Mouse (Mus musculus) CH12.LX (cell line): ENCODE measurements around the gene Bves. TPM values are rescaled to one million over a fixed set of nuclear protein-coding genes. Genes with fewer than 3 reads are reported as not detected.
"Not testable (repeated sequence)": the region's sequence is repeated elsewhere in the genome, so short reads cannot be mapped to it uniquely, and the experiment has no call there.

Experiments used
- DNase-seq: peaks from one replicate; pipeline ENCODE4 v3.0.0-alpha.2; 2013; ENCODE audit errors: extremely low read depth
- H3K27ac ChIP-seq: 2 replicates; pipeline ENCODE4 v1.5.1; 2012; ENCODE audit warnings: low read depth, mild to moderate bottlenecking, control low read depth, moderate library complexity; ENCODE audit not compliant: insufficient read depth
- H3K27me3 ChIP-seq: replicated peaks from 2 replicates; pipeline ENCODE3; 2012; ENCODE audit warnings: inconsistent platforms
- H3K36me3 ChIP-seq, 2 experiments: replicated peaks in 1 of 2; 2 replicates each; pipeline versions ENCODE3 to v1.6.1; 2012; ENCODE audit warnings: inconsistent platforms in 1 of 2, low read length in 1 of 2, mild to moderate bottlenecking in 1 of 2, mixed read lengths in 1 of 2, moderate library complexity in 1 of 2; ENCODE audit not compliant: control insufficient read depth in 1 of 2, insufficient read depth in 1 of 2
- H3K4me1 ChIP-seq, 2 experiments: 2 replicates each; pipeline ENCODE4 v1.6.1; 2012; ENCODE audit warnings: inconsistent platforms in 1 of 2, moderate library complexity in 1 of 2; ENCODE audit not compliant: insufficient read depth in 2 of 2, control insufficient read depth in 1 of 2
- H3K4me2 ChIP-seq: 2 replicates; pipeline ENCODE4 v1.6.1; 2012; ENCODE audit warnings: low read depth, mild to moderate bottlenecking, control low read depth; ENCODE audit not compliant: poor library complexity, insufficient read depth, severe bottlenecking
- H3K4me3 ChIP-seq, 3 experiments: fragments of 150-350 bp in 1 of 3; sonication (generic) in 1 of 3; replicated peaks in 1 of 3; 2 replicates each; pipeline versions ENCODE3 to v1.5.1; 2011 to 2012; ENCODE audit warnings: low read depth in 2 of 3, low read length in 2 of 3, mild to moderate bottlenecking in 2 of 3, moderate library complexity in 2 of 3, control low read depth in 1 of 3, improper control_type of control experiment in 1 of 3, inconsistent platforms in 1 of 3, mixed read lengths in 1 of 3; ENCODE audit not compliant: poor library complexity in 1 of 3
- H3K79me2 ChIP-seq: replicated peaks from 2 replicates; pipeline ENCODE4 v1.6.1; 2012; ENCODE audit warnings: mild to moderate bottlenecking, moderate library complexity; ENCODE audit not compliant: control insufficient read depth, poor library complexity, insufficient read depth, severe bottlenecking; ENCODE audit errors: extremely low read depth
- H3K9ac ChIP-seq: 2 replicates; pipeline ENCODE4 v1.6.1; 2012; ENCODE audit warnings: low read depth, mild to moderate bottlenecking, control low read depth, moderate library complexity; ENCODE audit not compliant: insufficient read depth
- H3K9me3 ChIP-seq: replicated peaks from 2 replicates; pipeline ENCODE3; 2012; ENCODE audit warnings: low read length, inconsistent platforms, mixed read lengths
- BHLHE40 ChIP-seq: IDR thresholded peaks from 2 replicates; pipeline ENCODE4 v1.6.1; 2011; ENCODE audit warnings: mild to moderate bottlenecking, low read depth, low read length, improper control_type of control experiment
- CHD2 ChIP-seq: IDR thresholded peaks from 2 replicates; pipeline ENCODE4 v1.6.1; 2011; ENCODE audit warnings: low read length, improper control_type of control experiment
- CTCF ChIP-seq, 2 experiments: IDR thresholded peaks in 1 of 2; conservative IDR thresholded peaks in 1 of 2; 2 replicates each; pipeline ENCODE4 v1.5.1; 2011 to 2012; ENCODE audit warnings: low read depth in 2 of 2, low read length in 2 of 2, improper control_type of control experiment in 1 of 2, inconsistent platforms in 1 of 2, mild to moderate bottlenecking in 1 of 2, moderate library complexity in 1 of 2
- E2F4 ChIP-seq: IDR thresholded peaks from 2 replicates; pipeline ENCODE4 v1.6.1; 2011; ENCODE audit warnings: low read depth, low read length, improper control_type of control experiment; ENCODE audit not compliant: insufficient replicate concordance
- ETS1 ChIP-seq: conservative IDR thresholded peaks from 2 replicates; pipeline ENCODE4 v1.6.1; 2012; ENCODE audit warnings: low read depth, mild to moderate bottlenecking, inconsistent platforms, low read length, improper control_type of control experiment, moderate library complexity
- JUN ChIP-seq: IDR thresholded peaks from 2 replicates; pipeline ENCODE4 v1.6.1; 2011; ENCODE audit warnings: low read depth, mild to moderate bottlenecking, low read length, improper control_type of control experiment, moderate library complexity; ENCODE audit not compliant: insufficient read depth
- JUND ChIP-seq: conservative IDR thresholded peaks from 2 replicates; pipeline ENCODE4 v1.6.1; 2011; ENCODE audit warnings: low read depth, low read length, improper control_type of control experiment
- KAT2A ChIP-seq: IDR thresholded peaks from 2 replicates; pipeline ENCODE4 v1.6.1; 2012; ENCODE audit warnings: low read length, improper control_type of control experiment, inconsistent platforms; ENCODE audit not compliant: insufficient replicate concordance
- MAX ChIP-seq: IDR thresholded peaks from 2 replicates; pipeline ENCODE4 v1.6.1; 2011; ENCODE audit warnings: low read length, improper control_type of control experiment
- MAZ ChIP-seq: IDR thresholded peaks from 2 replicates; pipeline ENCODE4 v1.6.1; 2012; ENCODE audit warnings: low read depth, mild to moderate bottlenecking, inconsistent platforms, low read length, improper control_type of control experiment, moderate library complexity
- MYC ChIP-seq: IDR thresholded peaks from 2 replicates; pipeline ENCODE4 v1.6.1; 2011; ENCODE audit warnings: low read depth, mild to moderate bottlenecking, improper control_type of control experiment, low read length
- RAD21 ChIP-seq: IDR thresholded peaks from 2 replicates; pipeline ENCODE4 v1.6.1; 2011; ENCODE audit warnings: low read depth, mild to moderate bottlenecking, low read length, improper control_type of control experiment, moderate library complexity
- SIN3A ChIP-seq: IDR thresholded peaks from 2 replicates; pipeline ENCODE4 v1.6.1; 2012; ENCODE audit warnings: low read length, improper control_type of control experiment, inconsistent platforms
- USF2 ChIP-seq: conservative IDR thresholded peaks from 2 replicates; pipeline ENCODE4 v1.6.1; 2011; ENCODE audit warnings: low read depth, low read length, improper control_type of control experiment
- ZKSCAN1 ChIP-seq: IDR thresholded peaks from 2 replicates; pipeline ENCODE4 v1.6.1; 2012; ENCODE audit warnings: low read depth, inconsistent platforms, low read length, improper control_type of control experiment, borderline replicate concordance
- ZNF384 ChIP-seq: IDR thresholded peaks from 2 replicates; pipeline ENCODE4 v1.6.1; 2012; ENCODE audit warnings: low read depth, low read length, improper control_type of control experiment, inconsistent platforms
- dilution Hi-C: fragments of 300-500 bp; cut with MboI; formaldehyde crosslinking; loops from 2 replicates; pipeline ENCODE4 v1.14.3; 2020; ENCODE audit warnings: low sequenced_read_pairs; ENCODE audit not compliant: extremely low pct_unique_long_range_greater_than_20kb, extremely low pct_ligation_motif_present
- in situ Hi-C: fragments of 300-500 bp; cut with MboI; formaldehyde crosslinking; loops from 3 replicates; pipeline ENCODE4 v1.14.3; 2019; ENCODE audit warnings: low sequenced_read_pairs, low pct_ligation_motif_present, low pct_unique_long_range_greater_than_20kb, mixed read lengths
- polyA plus RNA-seq: library from polyadenylated mRNA; unstranded; fragments of >175 nt; gene quantifications from 2 replicates; pipeline ENCODE4 v1.2.1, GENCODE M21; 2012; ENCODE audit warnings: low read depth; ENCODE audit not compliant: insufficient read length
- total RNA-seq, 2 experiments: library from RNA; depleted of rRNA; stranded (reverse); fragments of 300-350 nt in 1 of 2; fragments of >200 nt in 1 of 2; gene quantifications; 2 replicates each; pipeline ENCODE4 v1.2.3; 2012 to 2014

Bves gene
- total and polyA plus RNA-seq, 3 experiments = not detected

GRCm38 (mm10) chr10:45289218-45290105 lies 46.1 kb upstream of the Bves start:
- Histone ChIP-seq H3K27ac (no peak overlapping the region), H3K4me3 (no peak overlapping the region), H3K4me2 (no peak overlapping the region), H3K9ac (no peak overlapping the region), H3K27me3 (no peaks in the 10 kb centered on the region), H3K9me3 (peaks cover 5% of the 10 kb centered on the region), H3K36me3 (no peaks in the 10 kb centered on the region), H3K79me2 (no peaks in the 10 kb centered on the region), H3K4me1 (no peaks in the 10 kb centered on the region; a peak in 1 of 4 replicates)
- no peak for TF ChIP-seq BHLHE40
- no peak for TF ChIP-seq ZNF384
- no peak for TF ChIP-seq MAZ
- no peak for TF ChIP-seq CHD2
- TF ChIP-seq JUND = no peak
- TF ChIP-seq USF2 = no peak
- no peak for TF ChIP-seq JUN
- TF ChIP-seq MYC = no peak
- no peak for TF ChIP-seq ETS1
- no peak for TF ChIP-seq ZKSCAN1
- TF ChIP-seq KAT2A = no peak
- TF ChIP-seq MAX = no peak
- TF ChIP-seq E2F4 = no peak
- no peak for TF ChIP-seq RAD21
- TF ChIP-seq CTCF (conservative IDR thresholded peaks at IDR 0.05 in 1 of 2, IDR thresholded peaks at IDR 0.05 in 1 of 2; ENCODE audit: low read depth in 2 of 2, low read length in 2 of 2) = no peak
- no peak for TF ChIP-seq SIN3A
- DNase-seq = no peak
- in situ Hi-C loops (no loop called here), dilution Hi-C loops (no loop called here)

GRCm38 (mm10) chr10:45290618-45291017 lies 45.0 kb upstream of the Bves start:
- in situ Hi-C loops = no loop called here
- no peak overlapping the region for H3K4me3 ChIP-seq
- H3K27ac ChIP-seq = no peak overlapping the region
- TF ChIP-seq USF2 (no peak), E2F4 (no peak)
- TF ChIP-seq, all 38 proteins: peak for 0
- DNase-seq = no peak
- Histone ChIP-seq H3K9ac (no peak overlapping the region), H3K4me1 (peaks cover 0 to 7% of the 10 kb centered on the region in 2 experiments; a peak in 1 of 4 replicates), H3K9me3 (peaks cover 5% of the 10 kb centered on the region), H3K27me3 (no peaks in the 10 kb centered on the region), H3K4me2 (no peak overlapping the region), H3K36me3 (no peaks in the 10 kb centered on the region), H3K79me2 (no peaks in the 10 kb centered on the region)
- dilution Hi-C loops = no loop called here

DNA sequence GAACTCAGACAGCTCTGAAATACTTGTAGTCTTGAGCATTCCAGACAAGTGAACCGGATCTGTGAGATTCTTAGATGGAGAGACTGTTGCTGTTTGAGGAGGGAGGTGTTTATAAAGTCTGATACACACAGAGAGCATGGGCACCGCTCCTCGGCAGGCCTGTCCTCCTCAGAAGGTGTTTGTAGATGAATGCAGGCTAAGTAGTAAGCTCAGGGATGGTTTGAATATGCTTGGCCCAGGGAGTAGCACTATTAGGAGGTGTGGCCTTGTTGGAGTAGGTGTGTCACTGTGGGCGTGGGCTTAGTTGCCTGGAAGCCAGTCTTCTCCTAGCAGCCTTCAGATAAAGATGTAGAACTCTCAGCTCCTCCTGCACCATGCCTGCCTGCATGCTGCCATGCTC lies 43.4 kb upstream of the Bves start:
- DNase-seq, H3K4me3 ChIP-seq, H3K4me2 ChIP-seq, dilution Hi-C loops, H3K27ac ChIP-seq, in situ Hi-C loops, H3K36me3 ChIP-seq, H3K4me1 ChIP-seq, H3K9ac ChIP-seq, H3K79me2 ChIP-seq, H3K27me3 ChIP-seq, H3K9me3 ChIP-seq: not testable (repeated sequence)
